Mouse (Mus musculus): ENCODE measurements around the gene Ppp1r8.
"Not testable (repeated sequence)": the region's sequence is repeated elsewhere in the genome, so short reads cannot be mapped to it uniquely, and the experiment has no call there.

Ppp1r8 gene

DNA sequence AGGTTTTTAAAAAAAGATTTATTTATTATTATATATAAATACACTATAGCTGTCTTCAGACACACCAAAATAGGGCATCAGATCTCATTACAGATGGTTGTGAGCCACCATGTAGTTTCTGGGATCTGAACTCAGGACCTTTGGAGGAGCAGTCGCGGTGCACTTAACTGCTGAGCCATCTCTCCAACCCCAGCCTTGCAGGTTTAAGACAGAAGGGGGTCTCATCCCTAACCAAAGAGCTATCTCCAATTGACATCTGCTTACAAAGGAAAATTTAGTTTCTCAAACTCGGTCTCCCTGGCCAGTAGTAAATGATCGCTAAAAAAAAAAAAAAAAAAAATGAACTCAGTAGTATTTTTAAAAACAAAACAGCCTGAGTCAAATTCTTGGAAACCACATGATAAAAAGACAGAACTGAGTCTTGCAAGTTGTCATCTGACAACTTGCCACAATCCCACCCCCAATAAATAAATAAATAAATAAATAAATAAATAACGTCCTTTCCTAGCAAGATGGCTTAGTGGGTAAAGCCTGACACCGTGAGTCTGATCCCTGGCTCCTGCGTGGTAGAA, 36.3 kb downstream of the Ppp1r8 start:
- no peak for DNase-seq (ENCODE audit: low read depth)

DNA sequence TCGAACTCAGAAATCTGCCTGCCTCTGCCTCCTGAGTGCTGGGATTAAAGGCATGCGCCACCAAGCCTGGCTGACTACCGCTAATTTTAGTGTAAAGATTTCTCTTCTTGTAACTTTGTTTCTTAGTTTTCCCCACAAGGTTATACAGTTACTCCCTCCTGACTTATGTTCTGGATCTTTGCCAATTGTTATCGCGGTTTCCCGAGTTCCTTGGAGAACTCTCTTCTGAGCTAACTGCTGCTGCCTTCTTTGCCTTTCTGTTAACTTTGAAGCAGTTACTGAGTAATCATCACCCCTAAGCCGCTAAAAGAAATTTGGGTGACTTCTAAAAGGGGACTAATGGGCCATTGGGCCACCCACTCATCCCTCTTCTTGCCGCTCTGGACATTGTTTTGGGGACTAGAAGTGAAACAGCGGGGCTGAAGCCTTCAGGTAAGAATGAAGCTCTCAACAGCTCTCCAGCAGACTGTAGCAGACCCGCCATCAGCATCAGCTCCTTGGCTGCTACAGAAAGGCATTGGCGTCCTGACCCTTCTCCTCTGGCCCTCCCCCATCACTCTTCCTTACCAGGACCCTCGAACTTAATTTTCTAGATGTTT, 37.3 kb downstream of the Ppp1r8 start:
- DNase-seq (ENCODE audit: low read depth): no peak

DNA sequence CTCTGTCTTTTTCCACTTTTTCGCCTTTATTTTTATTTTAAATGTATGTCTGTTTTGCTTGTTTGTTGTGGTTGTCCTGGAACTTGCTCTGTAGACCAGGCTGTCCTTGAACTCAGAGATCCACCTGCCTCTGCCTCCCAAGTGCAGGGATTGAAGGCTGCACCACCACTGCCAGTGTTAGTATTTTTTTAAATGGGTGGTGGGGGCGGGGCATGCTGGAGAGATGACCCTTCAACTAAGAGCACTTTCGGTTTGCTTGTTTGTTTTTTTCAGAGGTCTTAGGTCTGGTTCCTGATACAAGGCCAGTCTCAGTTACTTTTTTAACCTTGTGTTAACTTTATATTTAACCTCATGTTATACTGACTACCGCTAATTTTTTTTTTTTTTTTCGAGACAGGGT, 37.8 kb downstream of the Ppp1r8 start:
- DNase-seq (ENCODE audit: low read depth): no peak

DNA sequence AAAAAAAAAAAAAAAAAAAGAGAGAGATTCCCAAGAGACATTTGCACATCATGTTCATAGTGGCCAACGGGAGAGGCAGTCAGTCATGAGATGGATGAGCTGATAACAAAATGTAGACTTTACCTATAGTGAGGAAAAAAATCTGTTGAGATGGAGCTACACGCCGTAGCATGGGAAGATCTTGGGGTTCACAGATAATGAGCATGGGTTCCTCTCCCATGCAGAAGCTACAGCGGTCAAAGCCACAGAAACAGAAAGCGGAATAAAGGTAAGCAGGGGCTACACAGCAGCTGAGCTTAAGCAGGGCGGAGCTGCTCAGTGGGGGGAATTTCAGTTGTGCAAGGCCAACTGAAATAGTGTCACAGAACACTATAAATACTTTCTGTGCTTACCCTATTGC, 38.6 kb downstream of the Ppp1r8 start:
- DNase-seq (ENCODE audit: low read depth): no peak

DNA sequence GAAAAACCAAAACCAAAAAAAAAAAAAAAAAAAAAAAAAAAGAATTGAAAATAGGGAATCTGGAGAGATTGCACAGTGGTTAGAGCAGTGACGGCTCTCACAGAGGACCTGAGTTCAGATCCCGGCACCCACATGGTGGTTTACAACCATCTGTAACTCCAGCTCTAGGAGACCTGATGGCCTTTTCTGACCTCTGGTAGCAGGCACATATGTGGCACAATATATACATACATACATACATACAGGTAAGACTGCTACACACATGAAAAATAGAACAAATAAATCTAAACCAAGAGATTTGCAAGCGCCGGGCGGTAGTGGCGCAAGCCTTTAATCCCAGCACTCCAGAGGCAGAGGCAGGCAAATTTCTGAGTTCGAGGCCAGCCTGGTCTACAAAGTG, 39.1 kb downstream of the Ppp1r8 start:
- DNase-seq (ENCODE audit: low read depth): no peak

DNA sequence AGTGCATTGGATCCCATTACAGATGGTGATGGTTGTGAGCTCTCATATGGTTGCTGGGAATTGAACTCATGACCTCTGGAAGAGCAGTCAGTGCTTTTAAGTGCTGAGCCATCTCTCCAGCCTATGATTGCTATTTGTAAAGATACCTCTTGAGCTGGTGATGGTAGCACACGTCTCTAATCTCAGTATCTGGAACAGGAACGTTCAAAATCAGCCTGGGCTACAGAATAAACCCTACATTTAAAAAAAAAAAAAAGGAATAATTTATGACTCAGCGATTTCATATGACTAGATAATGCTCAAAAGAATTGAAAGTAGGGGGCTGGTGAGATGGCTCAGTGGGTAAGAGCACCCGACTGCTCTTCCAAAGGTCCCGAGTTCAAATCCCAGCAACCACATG, 39.8 kb downstream of the Ppp1r8 start:
- DNase-seq (ENCODE audit: low read depth): no peak

DNA sequence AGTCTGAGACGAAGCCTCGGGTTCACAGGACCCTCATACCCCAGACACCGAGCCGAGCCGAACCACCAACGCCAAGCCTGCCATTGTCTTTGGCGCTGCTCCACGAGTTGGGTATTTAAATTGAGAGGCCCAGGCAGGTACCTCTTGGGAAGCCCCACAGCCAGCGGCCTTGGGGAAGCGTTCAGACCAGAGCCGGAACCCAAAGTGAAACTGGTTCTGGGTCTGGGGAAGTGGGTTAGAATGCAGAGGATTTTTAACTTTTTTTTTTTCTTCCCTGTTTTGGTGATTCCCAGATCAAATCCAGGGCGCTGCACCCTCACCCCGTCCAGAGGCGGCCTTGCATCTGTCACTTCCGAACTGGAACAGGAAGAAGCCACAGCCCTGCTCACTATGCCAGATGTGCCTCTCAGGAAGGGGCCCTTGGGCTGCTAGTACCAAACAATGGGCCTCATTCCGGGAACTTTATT, 40.8 kb downstream of the Ppp1r8 start:
- no peak for DNase-seq (ENCODE audit: low read depth)

DNA sequence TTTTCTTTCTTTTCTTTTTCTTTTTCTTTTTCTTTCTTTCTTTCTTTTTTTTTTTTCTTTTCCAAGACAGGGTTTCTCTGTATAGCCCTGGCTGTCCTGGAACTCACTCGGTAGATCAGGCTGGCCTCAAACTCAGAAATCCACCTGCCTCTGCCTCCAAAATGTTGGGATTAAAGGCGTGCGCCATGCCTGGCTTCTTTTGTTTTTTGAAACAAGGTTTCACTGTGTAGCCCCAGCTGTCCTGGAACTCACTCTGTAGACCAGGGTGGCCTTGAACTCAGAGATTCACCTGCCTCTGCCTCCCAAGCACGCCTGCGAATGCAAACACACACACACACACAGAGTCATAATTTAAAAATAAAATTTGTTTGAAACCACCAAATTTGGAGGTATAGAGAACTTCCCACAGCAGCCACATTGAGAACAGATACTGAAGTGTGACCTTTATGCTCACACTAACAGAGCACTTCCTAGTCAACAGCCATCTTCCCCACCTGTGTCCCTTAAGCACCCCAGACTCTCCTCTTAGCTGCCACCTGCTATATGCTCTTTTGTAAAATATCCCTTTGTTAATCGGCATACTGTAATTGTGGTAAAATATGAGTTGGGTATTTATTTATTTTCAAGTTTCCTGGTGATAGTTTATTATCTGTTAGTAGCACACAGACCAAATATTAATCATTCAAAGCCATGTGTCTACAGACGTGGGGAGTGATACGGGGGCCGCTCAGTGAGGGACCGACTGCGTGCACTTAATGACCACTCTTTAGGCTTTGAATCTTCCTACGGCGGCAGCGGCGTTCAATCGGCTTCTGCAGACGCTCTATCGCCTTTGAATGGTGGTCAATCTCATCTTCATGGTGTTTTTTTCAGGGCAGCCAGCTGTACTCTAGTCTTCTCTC, 41.5 kb downstream of the Ppp1r8 start:
- DNase-seq (ENCODE audit: low read depth): no peak

DNA sequence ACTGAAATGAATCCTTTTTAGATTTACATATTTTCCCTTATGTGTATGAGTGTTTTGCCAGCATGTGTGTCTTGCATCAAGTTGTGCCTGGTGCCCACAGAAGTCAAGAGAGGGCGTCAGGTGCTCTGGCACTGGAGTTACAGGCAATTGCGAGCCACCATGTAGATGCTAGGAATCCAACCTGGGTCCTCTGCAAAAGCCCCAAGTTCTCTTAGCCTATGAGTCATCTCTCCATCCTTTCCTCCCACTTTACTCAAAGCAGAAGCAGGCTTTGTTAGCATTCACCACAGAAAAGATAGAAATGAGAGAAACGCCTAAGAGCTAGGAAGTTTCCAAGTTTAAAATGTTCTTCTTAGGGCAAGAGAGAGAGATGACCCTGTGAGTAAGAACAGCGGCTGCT, 43.1 kb downstream of the Ppp1r8 start:
- no peak for DNase-seq (ENCODE audit: low read depth)

DNA sequence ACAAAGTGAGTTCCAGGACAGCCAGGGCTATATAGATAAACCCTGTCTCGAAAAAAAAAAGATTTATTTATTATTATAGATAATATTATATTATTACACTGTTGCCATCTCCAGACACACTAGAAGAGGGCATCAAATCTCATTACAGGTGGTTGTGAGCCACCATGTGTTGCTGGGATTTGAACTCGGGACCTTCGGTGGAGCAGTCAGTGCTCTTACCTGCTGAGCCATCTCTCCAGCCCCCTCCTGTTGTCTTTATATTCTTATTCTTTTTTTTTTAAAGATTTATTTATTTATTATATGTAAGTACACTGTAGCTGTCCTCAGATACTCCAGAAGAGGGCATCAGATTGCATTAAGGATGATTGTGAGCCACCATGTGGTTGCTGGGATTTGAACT, 44.3 kb downstream of the Ppp1r8 start:
- not testable (repeated sequence) for DNase-seq (ENCODE audit: low read depth)

DNA sequence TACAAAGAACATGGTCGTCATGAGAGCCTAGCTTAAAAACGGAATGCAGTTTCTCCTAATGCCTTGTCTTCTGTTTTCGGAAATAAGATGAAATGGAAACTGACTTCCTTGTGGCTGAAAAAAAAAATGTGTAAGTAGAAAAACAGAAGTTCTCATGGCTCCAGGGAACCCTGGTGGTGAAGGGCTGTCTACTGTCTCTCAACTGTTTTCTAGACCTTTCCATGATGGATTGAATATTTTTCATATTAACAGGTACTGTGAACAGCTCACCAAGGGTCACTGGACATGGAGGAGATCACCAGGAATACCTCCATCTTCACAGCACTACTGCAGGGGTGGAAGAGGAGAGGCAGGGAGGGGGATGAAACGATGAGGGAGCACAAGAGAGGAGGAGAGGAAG, 44.9 kb downstream of the Ppp1r8 start:
- DNase-seq (ENCODE audit: low read depth): no peak

DNA sequence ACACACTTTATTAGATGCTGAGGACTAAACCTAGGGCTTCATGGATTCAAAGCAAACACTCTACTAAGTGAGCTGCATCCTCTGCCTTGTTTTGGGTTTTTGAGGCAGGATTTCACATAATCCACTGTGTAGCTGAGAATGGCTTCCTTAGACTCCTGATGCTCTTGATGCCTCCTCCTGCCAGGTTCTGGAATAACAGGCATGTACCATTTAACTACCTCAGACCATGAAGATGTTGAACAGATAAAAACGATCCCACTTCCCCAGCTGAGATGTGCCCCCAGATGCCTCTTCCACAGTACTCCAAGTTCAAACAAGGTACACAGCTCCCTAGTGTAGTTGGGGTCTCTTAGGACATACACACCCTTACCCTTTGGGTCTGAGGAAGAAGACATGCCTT, 45.5 kb downstream of the Ppp1r8 start:
- DNase-seq (ENCODE audit: low read depth): no peak

DNA sequence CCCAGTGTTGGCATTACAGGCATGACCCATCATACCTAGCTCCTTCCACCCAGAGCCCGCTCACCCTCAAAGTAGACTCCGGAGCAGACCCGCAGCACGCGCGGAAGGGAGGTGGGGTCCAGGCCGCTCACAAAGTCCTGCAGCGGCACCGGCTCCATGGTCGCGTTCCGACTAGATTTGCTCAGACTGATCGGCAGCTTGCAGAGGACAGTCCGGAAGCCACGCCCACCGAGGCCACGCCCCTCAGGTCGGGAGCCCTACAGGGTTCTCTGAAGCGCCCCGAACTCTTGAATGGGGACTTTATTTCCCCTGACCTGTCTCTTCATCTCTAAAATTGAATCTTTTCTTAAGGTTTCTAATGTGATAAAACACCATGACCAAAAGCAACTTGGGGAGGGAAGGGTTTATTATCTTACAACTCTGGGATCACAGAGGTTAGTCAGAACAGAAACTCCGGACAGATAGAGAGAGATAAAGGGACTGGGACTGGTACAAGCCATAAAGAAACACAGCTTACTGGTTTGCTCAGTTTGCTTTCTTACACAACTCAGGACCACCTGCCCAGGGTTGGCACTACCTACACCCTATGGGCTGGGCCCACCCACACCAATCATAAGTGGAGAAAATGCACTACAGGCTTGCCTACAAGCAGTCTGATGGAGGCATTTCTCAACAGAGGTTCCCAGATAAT, 46.6 kb downstream of the Ppp1r8 start, which contains the start of gene Themis2:
Gene Themis2 (minus strand): TSS at position 192 of the 691 bp plus-strand sequence.
- no peak for DNase-seq (ENCODE audit: low read depth)

DNA sequence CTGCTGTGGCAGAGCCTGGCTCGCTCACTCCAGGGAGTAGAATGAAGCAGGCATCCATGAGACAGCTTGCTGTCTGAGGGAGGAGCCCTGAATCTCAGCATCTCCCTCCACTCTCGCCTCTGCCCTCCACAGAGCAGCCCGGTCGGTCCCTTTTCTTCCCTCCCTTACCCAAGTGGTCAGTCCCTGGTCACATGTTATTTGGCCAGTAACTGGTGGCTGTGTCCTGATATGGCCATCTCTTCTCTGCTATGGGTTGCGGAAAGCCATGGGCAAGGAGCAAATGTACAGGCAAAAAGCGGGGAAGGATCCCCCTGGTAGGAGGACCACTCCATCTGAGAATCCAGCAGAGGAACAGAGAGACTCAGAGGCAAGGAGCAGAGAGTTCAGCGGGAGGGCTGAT, 47.8 kb downstream of the Ppp1r8 start:
- no peak for DNase-seq (ENCODE audit: low read depth)

DNA sequence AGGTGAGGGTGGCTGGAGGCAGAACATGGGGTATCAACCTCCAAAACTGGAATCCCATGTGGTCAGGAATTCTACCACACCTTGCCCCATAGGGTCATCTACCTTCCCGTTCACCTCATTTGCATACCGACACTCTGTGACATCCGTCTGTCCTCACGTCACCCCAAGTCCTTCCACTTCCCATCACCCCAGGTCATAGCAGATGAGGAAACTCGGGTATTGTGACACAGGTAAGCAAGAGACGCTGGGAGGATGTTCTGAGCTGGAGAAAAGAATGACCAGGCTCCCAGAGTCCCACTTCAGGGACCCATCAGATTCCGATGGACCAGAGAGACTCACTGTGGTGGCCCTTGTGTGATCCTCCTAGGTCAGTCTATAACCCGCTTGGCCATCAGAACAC, 48.2 kb downstream of the Ppp1r8 start:
- no peak for DNase-seq (ENCODE audit: low read depth)

DNA sequence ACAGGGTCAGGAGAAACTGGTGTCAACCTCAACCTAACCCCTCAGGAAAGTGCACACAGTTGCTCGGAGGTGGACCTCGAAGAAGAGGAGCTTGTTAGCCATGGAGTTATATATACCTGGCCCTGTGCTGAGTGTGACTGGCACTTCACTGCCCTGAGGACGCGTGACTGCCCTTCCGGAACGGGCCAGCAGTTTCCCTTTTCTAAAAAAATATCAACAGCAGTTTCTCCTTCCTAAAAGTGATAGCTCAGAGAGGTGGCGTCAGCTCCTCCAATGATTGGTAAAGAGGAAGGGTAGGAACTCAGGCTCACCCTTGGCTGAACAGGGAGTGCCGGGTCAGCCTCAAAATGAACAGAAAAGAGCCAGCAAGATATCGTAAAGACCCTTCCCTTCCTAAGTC, 48.9 kb downstream of the Ppp1r8 start:
- DNase-seq (ENCODE audit: low read depth): no peak

DNA sequence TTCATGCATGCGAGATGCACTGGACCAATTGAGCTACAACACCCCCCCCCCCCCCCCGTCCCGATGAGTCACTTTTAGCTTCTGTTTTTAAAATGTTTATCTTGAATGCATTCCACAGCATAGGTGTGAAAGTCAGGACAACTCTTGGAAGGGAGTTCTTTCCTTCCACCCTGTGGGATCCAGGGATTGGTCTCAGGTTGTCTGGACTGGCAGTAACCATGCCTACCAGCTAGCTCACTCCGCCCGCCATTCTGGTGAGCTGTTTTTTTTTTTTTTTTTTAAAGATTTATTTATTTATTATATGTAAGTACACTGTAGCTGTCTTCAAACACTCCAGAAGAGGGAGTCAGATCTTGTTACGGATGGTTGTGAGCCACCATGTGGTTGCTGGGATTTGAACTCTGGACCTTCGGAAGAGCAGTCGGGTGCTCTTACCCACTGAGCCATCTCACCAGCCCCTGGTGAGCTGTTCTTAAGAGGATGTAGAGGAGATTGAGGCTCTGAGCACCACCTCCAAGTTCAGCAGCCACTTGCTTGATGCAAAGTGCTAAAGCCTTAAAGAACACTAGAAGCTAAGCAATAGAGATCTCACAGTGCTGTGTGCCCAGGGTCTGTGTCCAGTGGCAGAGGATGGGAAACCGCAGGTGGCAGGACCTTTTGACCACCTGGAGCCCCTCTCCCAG, 49.5 kb downstream of the Ppp1r8 start:
- DNase-seq (ENCODE audit: low read depth): not testable (repeated sequence)

DNA sequence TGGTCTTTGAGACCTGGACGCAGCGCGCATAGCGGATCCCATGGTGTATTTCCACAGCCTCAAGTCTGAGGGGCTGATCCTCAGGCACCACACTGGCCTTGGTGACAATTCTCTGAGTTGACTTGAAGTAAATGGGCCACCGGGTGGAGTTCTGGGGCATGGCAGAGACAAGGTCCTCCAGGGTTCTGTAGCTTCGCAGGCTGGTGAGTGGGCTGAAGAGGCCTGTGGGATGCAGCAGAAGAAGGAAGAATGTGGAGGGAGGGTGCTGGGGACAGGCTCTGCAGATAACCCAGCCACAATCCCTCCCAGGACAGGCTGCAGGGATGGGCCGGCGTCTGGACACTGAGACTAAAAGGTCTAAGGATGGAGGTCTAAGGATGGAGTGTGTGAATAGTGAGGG, 53.2 kb downstream of the Ppp1r8 start:
- no peak for DNase-seq (ENCODE audit: low read depth)

DNA sequence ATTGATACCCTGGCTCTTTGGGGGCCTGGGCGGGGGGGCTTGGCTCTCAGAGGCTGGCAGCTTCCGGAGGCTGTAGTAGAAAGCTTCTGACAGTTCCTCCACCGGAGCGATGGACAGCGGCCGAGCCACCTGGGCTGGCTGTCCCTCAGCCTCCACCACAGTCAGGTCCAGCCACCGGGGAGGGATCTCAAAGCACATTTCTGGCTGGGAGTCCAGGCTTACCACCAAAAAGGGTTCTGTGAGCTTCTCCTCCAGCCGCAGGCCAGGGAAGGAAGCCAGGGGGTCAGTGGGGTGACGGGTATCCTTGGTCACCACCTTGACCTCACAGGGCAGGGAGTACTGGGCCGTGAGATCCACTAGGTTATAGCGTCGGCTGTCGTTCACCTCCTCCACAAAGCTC, 57.7 kb downstream of the Ppp1r8 start:
- no peak for DNase-seq (ENCODE audit: low read depth)

DNA sequence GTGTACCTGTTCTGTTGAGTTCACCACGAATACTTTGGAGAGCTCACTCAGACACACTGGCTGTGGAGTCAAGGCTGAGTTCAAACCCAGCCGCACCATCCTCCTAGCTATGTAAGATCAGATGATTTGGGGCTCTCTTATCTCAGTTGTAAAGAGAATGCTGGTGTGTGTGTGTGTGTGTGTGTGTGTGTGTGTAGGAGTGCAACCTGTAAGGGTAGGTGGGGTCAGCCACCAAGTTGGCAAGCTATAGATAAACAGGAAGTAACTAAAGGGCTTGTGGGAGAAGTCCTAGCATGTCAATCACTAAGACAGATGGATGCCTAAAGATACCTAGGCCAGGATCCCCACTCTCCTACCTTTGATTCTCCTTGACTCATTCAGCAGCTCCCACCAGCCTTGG, 59.2 kb downstream of the Ppp1r8 start:
- DNase-seq (ENCODE audit: low read depth): no peak

DNA sequence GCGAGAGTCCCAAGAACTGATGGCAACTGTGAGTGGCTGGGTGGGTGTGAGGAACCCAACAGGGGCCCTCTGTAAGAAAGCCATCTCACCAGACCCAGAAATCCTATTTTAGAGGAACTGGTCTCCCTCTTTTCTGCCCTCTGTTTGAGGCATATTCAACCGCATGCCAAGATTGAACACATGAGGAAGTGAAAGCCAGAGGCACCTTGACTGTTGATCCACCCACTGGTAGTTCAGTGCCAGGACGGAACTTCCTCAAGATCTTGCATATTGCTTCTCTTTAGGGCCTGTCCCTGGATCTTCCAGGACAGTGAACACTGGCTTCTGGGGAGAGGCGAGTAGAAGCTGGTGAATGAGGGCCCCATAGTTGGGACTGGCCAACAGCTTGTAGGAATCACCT, 62.7 kb downstream of the Ppp1r8 start:
- no peak for DNase-seq (ENCODE audit: low read depth)

DNA sequence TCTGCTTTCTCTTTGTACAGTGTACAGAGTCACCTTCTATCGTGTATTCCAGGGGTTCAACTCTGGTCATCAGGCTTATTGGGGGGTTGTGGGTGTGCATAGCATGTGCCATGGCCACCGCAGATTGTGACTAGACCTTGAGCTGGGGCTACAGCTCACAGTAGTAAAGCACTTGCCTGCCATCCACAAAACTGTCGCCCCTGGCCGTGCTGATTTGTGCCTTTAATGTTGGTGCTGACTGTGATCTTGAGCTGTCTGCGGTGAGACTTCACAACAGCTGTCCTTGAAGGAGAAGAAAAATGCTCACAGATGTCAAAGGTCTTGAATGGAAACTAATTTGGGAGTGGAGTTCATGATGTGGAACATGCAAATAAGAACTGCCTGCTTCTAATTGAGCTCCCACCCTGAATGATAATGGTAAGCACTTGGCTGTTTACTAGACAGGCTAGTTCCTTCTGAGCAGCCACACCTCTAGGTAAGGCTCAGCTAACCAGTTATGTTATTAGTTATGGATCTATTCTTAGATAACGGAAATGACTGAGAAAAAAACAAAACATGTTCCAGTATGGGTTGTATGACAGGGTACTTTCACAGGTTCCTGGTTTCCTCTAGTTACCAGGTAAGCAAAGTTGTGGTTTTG, 64.3 kb downstream of the Ppp1r8 start:
- no peak for DNase-seq (ENCODE audit: low read depth)
